10 mouse cellular contexts compared by ENCODE assay signal in genomic region chr14:47181497-47182290, GRCm38 (mm10). TPM values are rescaled to one million over a fixed set of nuclear protein-coding genes. Genes with fewer than 3 reads are reported as not detected.
DNase-seq lines count a peak whose midpoint lies in the region; ATAC-seq and TF ChIP-seq lines count a peak whose summit lies in the region.
"Had no signal": no experiment of that assay in that cellular context is flagged by ENCODE, and none has a peak within 500 bp of the region (broad histone marks: within the 10 kb centered on the region; RNA-seq: fewer than 3 reads in every experiment).

No protein-coding gene starts in this region.

- TF ChIP-seq CTCF in liver, adult 2 months (IDR thresholded peaks at IDR 0.05; ENCODE audit: low read depth, low read length) = no peak

- DNase-seq in liver, adult 2 months (ENCODE audit: extremely low read depth, low read depth, low spot score) = peak; percentile 69
- DNase-seq in liver, embryonic 11.5 days (ENCODE audit: low spot score) = no peak
- peak; percentile 74 for DNase-seq in Muller cell, postnatal 12 days (ENCODE audit: inconsistent ontology term)
- DNase-seq in cerebellum, adult 8-10 months = peak; percentile 25
- DNase-seq in gastrocnemius, postnatal 4 days (ENCODE audit: low spot score in 2 of 2) = peak; percentile 27 to 69
- peak; percentile 73 to 75 for DNase-seq in layer of hippocampus, postnatal 10 days (ENCODE audit: low spot score in 2 of 2)
- peak; percentile 66 for DNase-seq in ovary, postnatal 14 days (ENCODE audit: low spot score)
- no peak for DNase-seq in yolk sac, embryonic 10.5 days (ENCODE audit: low spot score)
- DNase-seq: liver, embryonic 13.5 days had no signal

- no peaks in the 10 kb centered on the region for H3K9me3 ChIP-seq in liver, embryonic 11.5 days (ENCODE audit: control insufficient read depth, low read length)
- H3K9me3 ChIP-seq: embryonic facial prominence, embryonic 15.5 days; liver, embryonic 13.5 days had no signal

- H3K27me3 ChIP-seq in liver, adult 2 months (ENCODE audit: control insufficient read depth, insufficient read depth, low read length) = no peaks in the 10 kb centered on the region
- no peaks in the 10 kb centered on the region for H3K27me3 ChIP-seq in liver, embryonic 11.5 days (replicated peaks; ENCODE audit: control insufficient read depth, insufficient read depth, low read length)
- H3K27me3 ChIP-seq: embryonic facial prominence, embryonic 15.5 days had no signal

- 57% methylated on average over 11 of the region's 11 CpGs for WGBS in liver, adult 2 months
- WGBS in liver, embryonic 11.5 days = 63% methylated on average over 11 of the region's 11 CpGs

- H3K4me3 ChIP-seq in liver, adult 2 months (ENCODE audit: insufficient read depth, low read depth, low read length) = no peak overlapping the region
- H3K4me3 ChIP-seq in liver, embryonic 11.5 days (ENCODE audit: low read depth, low read length) = no peak overlapping the region
- H3K4me3 ChIP-seq: embryonic facial prominence, embryonic 15.5 days; liver, embryonic 13.5 days had no signal

- no peak for TF ChIP-seq POLR2A in liver, adult 2 months (IDR thresholded peaks at IDR 0.05; ENCODE audit: extremely low read depth, insufficient read depth, low read length)

- no peak overlapping the region for H3K4me2 ChIP-seq in liver, embryonic 11.5 days
- H3K4me2 ChIP-seq: embryonic facial prominence, embryonic 15.5 days; liver, embryonic 13.5 days had no signal

- no peak for ATAC-seq in liver, embryonic 11.5 days (replicated peaks; ENCODE audit: low FRiP score)

- peaks cover 39% of the 10 kb centered on the region for H3K4me1 ChIP-seq in liver, adult 2 months (ENCODE audit: control insufficient read depth, insufficient read depth, low read length)
- no peaks in the 10 kb centered on the region for H3K4me1 ChIP-seq in liver, embryonic 11.5 days (replicated peaks; ENCODE audit: control insufficient read depth, insufficient read depth, low read length)
- H3K4me1 ChIP-seq: liver, embryonic 13.5 days had no signal

- 0 out of 2 replicates have a peak overlapping the region, but pooled peaks have one; percentile 4 for H3K27ac ChIP-seq in liver, adult 2 months (replicated peaks; ENCODE audit: insufficient read depth, low read depth, low read length)
- no peak overlapping the region for H3K27ac ChIP-seq in liver, embryonic 11.5 days (ENCODE audit: low read depth, low read length)
- H3K27ac ChIP-seq: embryonic facial prominence, embryonic 15.5 days; liver, embryonic 13.5 days had no signal

- H3K36me3 ChIP-seq in liver, adult 2 months (ENCODE audit: control insufficient read depth, insufficient read depth, low read length) = peaks cover 15% of the 10 kb centered on the region
- no peaks in the 10 kb centered on the region for H3K36me3 ChIP-seq in liver, embryonic 11.5 days (ENCODE audit: control insufficient read depth, insufficient read depth, low read length)
- H3K36me3 ChIP-seq: embryonic facial prominence, embryonic 15.5 days; liver, embryonic 13.5 days had no signal

- peaks cover 43% of the 10 kb centered on the region for H3K79me2 ChIP-seq in liver, adult 2 months (ENCODE audit: control insufficient read depth, insufficient read depth, low read length)

- no peak overlapping the region for H3K9ac ChIP-seq in liver, adult 2 months (ENCODE audit: low read depth, low read length)
- H3K9ac ChIP-seq in liver, embryonic 11.5 days (ENCODE audit: low read depth, low read length) = no peak overlapping the region
- H3K9ac ChIP-seq: embryonic facial prominence, embryonic 15.5 days; liver, embryonic 13.5 days had no signal

RNA-seq across cellular contexts. Expression of gene Gch1, which starts 7.5 kb away (rescaled TPM):
- total RNA-seq in liver, adult 2 months (2014; rRNA removed) = 195 and 200 TPM in 2 replicates
- 133 TPM in 2 replicates for polyA plus RNA-seq in liver, adult 2 months (2012; rRNA removed)
- polyA plus RNA-seq in liver, embryonic 11.5 days (2014; fragmentation: Nextera tagmentation; extraction: Ambion mirVana) = 3.4 TPM in 2 replicates
- 1 to 10 TPM; 2.5 to 2.7 TPM for total RNA-seq in gastrocnemius, postnatal 4 days (2021)
- total RNA-seq in layer of hippocampus, postnatal 10 days (2021) = 1 to 10 TPM in 1 of 2 experiments, under 1 TPM in 1; 0.80 to 1.0 TPM

Comparison
In these comparisons a context has a peak if more than half of its experiments do, and no peak if none do; other contexts are left out.
1. DNase-seq: peak in liver, adult 2 months (single experiment), Muller cell, postnatal 12 days (single experiment), cerebellum, adult 8-10 months (single experiment), gastrocnemius, postnatal 4 days (2 of 2), layer of hippocampus, postnatal 10 days (2 of 2) and ovary, postnatal 14 days (single experiment); none in liver, embryonic 11.5 days (single experiment) and yolk sac, embryonic 10.5 days (single experiment).
2. RNA of gene Gch1, which starts 7.5 kb away (total RNA-seq): 195 to 200 TPM in liver, adult 2 months; 2.5 to 2.7 TPM in gastrocnemius, postnatal 4 days and 0.80 to 1.0 TPM in layer of hippocampus, postnatal 10 days; every median in the first group is over 10 times any median in the second.